Mouse (Mus musculus): ENCODE results near the gene 9430015G10Rik. TPM values are rescaled to one million over a fixed set of nuclear protein-coding genes. Genes with fewer than 3 reads are reported as not detected.

Gene 9430015G10Rik
- 47.3 TPM for total RNA-seq (2023)

GRCm38 (mm10) chr4:156109570-156110331 is at the start of gene 9430015G10Rik:
TSS of gene 9430015G10Rik (plus strand) at chr4:156109982.

GRCm38 (mm10) chr4:156130436-156130835 is 20.7 kb downstream of the 9430015G10Rik start, which contains the start of gene Rnf223:
TSS of gene Rnf223 (plus strand) at chr4:156130513.

Other genes starting within 250 kb of the 9430015G10Rik start
- 1.3 TPM for gene Tas1r3, start 246.6 kb upstream of the 9430015G10Rik start, total RNA-seq (2023)
- 16.1 TPM for gene Cptp, start 240.5 kb upstream of the 9430015G10Rik start, total RNA-seq (2023)
- 63.0 TPM for gene Ints11, start 240.4 kb upstream of the 9430015G10Rik start, total RNA-seq (2023)
- gene Pusl1, start 218.2 kb upstream of the 9430015G10Rik start, total RNA-seq (2023), result 46.0 TPM
- gene Acap3, start 218.2 kb upstream of the 9430015G10Rik start, total RNA-seq (2023), result 48.0 TPM
- gene Ube2j2, start 166.2 kb upstream of the 9430015G10Rik start, total RNA-seq (2023), result 114 TPM
- 3.1 TPM for gene C1qtnf12, start 147.7 kb upstream of the 9430015G10Rik start, total RNA-seq (2023)
- 2.8 TPM for gene B3galt6, start 117.3 kb upstream of the 9430015G10Rik start, total RNA-seq (2023)
- gene Sdf4, start 117.1 kb upstream of the 9430015G10Rik start, total RNA-seq (2023), result 167 TPM
- 15.7 TPM for gene Tnfrsf4, start 96.1 kb upstream of the 9430015G10Rik start, total RNA-seq (2023)
- 28.4 TPM for gene Tnfrsf18, start 83.8 kb upstream of the 9430015G10Rik start, total RNA-seq (2023)
- not detected for gene Ttll10, start 50.6 kb upstream of the 9430015G10Rik start, total RNA-seq (2023)
- 1.4 TPM for gene Rnf223, start 20.5 kb downstream of the 9430015G10Rik start, total RNA-seq (2023)
- gene Agrn, start 87.5 kb downstream of the 9430015G10Rik start, total RNA-seq (2023), result 5.8 TPM
- gene Isg15, start 90.8 kb downstream of the 9430015G10Rik start, total RNA-seq (2023), result 14.4 TPM
- 10.8 TPM for gene AW011738, start 93.3 kb downstream of the 9430015G10Rik start, total RNA-seq (2023)
- 0.43 TPM for gene Perm1, start 105.9 kb downstream of the 9430015G10Rik start, total RNA-seq (2023)
- gene Plekhn1, start 124.9 kb downstream of the 9430015G10Rik start, total RNA-seq (2023), result 46.5 TPM
- gene Noc2l, start 126.0 kb downstream of the 9430015G10Rik start, total RNA-seq (2023), result 99.1 TPM
- 0.46 TPM for gene Samd11, start 145.7 kb downstream of the 9430015G10Rik start, total RNA-seq (2023)
- not detected for gene Vmn2r-ps159, start 221.1 kb downstream of the 9430015G10Rik start, total RNA-seq (2023)

Data from CD8-positive naive resting alpha-beta T cell, adult 57 days (primary cell).